ENCODE assay signal across 9 mouse cellular contexts in genomic region chr11:70815498-70816078, GRCm38 (mm10). TPM values are rescaled to one million over a fixed set of nuclear protein-coding genes. Genes with fewer than 3 reads are reported as not detected.
DNase-seq lines count a peak whose midpoint lies in the region; ATAC-seq lines count a peak whose summit lies in the region.
"Had no signal": no experiment of that assay in that cellular context is flagged by ENCODE, and none has a peak within 500 bp of the region (broad histone marks: within the 10 kb centered on the region; RNA-seq: fewer than 3 reads in every experiment).

No protein-coding gene starts in this region.

- no peaks in the 10 kb centered on the region for H3K4me1 ChIP-seq in neural tube, embryonic 15.5 days
- H3K4me1 ChIP-seq: heart, embryonic 15.5 days had no signal

- DNase-seq in neural tube, embryonic 10.5 days (ENCODE audit: extremely low spot score, low spot score) = peak; percentile 59
- peak; percentile 85 for DNase-seq in ZHBTc4 (ENCODE audit: low read depth, low spot score)
- DNase-seq in left cerebral cortex, postnatal 14 days (ENCODE audit: low spot score in 2 of 2) = peak; percentile 74 to 77
- peak; percentile 36 to 45 for DNase-seq in thymus, postnatal 36 days

- H3K4me2 ChIP-seq in neural tube, embryonic 15.5 days = no peak overlapping the region
- H3K4me2 ChIP-seq: heart, embryonic 15.5 days had no signal

- H3K36me3 ChIP-seq in neural tube, embryonic 15.5 days = no peaks in the 10 kb centered on the region
- H3K36me3 ChIP-seq: heart, embryonic 15.5 days had no signal

- no peak overlapping the region for H3K9ac ChIP-seq in neural tube, embryonic 15.5 days (replicated peaks)
- H3K9ac ChIP-seq: heart, embryonic 15.5 days had no signal

- no peaks in the 10 kb centered on the region for H3K9me3 ChIP-seq in neural tube, embryonic 15.5 days (replicated peaks)
- H3K9me3 ChIP-seq: heart, embryonic 15.5 days had no signal

- H3K27me3 ChIP-seq in neural tube, embryonic 15.5 days (replicated peaks) = no peaks in the 10 kb centered on the region
- H3K27me3 ChIP-seq: heart, embryonic 15.5 days had no signal

- no peak overlapping the region for H3K4me3 ChIP-seq in neural tube, embryonic 15.5 days (replicated peaks)
- H3K4me3 ChIP-seq: heart, embryonic 15.5 days had no signal

- intact Hi-C loops in left cerebral cortex, postnatal 14 days (cut with DNase I) = loop anchor here (1.0 kb wide), 1 partner anchor 37 kb away; no protein-coding TSS in a partner anchor

- 30% methylated on average over 6 of the region's 6 CpGs for WGBS in neural tube, embryonic 15.5 days

- no peak overlapping the region for H3K27ac ChIP-seq in neural tube, embryonic 15.5 days (replicated peaks)
- H3K27ac ChIP-seq: heart, embryonic 15.5 days had no signal

- no peak for ATAC-seq in neural tube, embryonic 15.5 days (ENCODE audit: low FRiP score)
- peak; percentile 77 for ATAC-seq in common myeloid progenitor, adult 5-6 weeks (replicated peaks; ENCODE audit: low read depth, poor library complexity, severe bottlenecking)
- peak; percentile 72 to 82 for ATAC-seq in hematopoietic stem cell, adult 5-6 weeks (replicated peaks in 1 of 2; ENCODE audit: insufficient read depth in 1 of 2, low FRiP score in 2 of 2, low TSS enrichment in 1 of 2, low read depth in 1 of 2, poor library complexity in 2 of 2, severe bottlenecking in 2 of 2)
- peak; percentile 75 for ATAC-seq in neutrophil, adult 5-6 weeks (ENCODE audit: extremely low read depth, insufficient number of reproducible peaks, low FRiP score, poor library complexity, severe bottlenecking)

RNA-seq across cellular contexts. Expression of gene Scimp, which starts 3.2 kb away (rescaled TPM):
- polyA plus RNA-seq in neural tube, embryonic 15.5 days (2015; fragmentation: Nextera tagmentation; extraction: Ambion mirVana) = 0.18 and 0.28 TPM in 2 replicates
- not detected in 2 replicates for total RNA-seq in common myeloid progenitor, adult 5-6 weeks (2017)
- total RNA-seq in hematopoietic stem cell, adult 5-6 weeks (2017) = 0.25 and 0.69 TPM in 2 replicates
- not detected for total RNA-seq in left cerebral cortex, postnatal 14 days (2021)
- total RNA-seq in neutrophil, adult 5-6 weeks (2017) = 15.1 and 25.1 TPM in 2 replicates

RNA-seq across cellular contexts. Expression of gene Rabep1, which starts 29.0 kb away (rescaled TPM):
- polyA plus RNA-seq in neural tube, embryonic 15.5 days (2015; fragmentation: Nextera tagmentation; extraction: Ambion mirVana) = 77.1 and 83.3 TPM in 2 replicates
- total RNA-seq in common myeloid progenitor, adult 5-6 weeks (2017) = 63.2 and 68.4 TPM in 2 replicates
- 67.7 and 75.9 TPM in 2 replicates for total RNA-seq in hematopoietic stem cell, adult 5-6 weeks (2017)
- total RNA-seq in left cerebral cortex, postnatal 14 days (2021) = 100 to 1,000 TPM; 110 to 118 TPM
- total RNA-seq in neutrophil, adult 5-6 weeks (2017) = 76.0 and 84.5 TPM in 2 replicates

RNA-seq across cellular contexts. Expression of gene Zfp3, which starts 51.6 kb away (rescaled TPM):
- 15.8 and 16.3 TPM in 2 replicates for polyA plus RNA-seq in neural tube, embryonic 15.5 days (2015; fragmentation: Nextera tagmentation; extraction: Ambion mirVana)
- total RNA-seq in common myeloid progenitor, adult 5-6 weeks (2017) = 2.3 and 4.2 TPM in 2 replicates
- 3.7 and 8.3 TPM in 2 replicates for total RNA-seq in hematopoietic stem cell, adult 5-6 weeks (2017)
- total RNA-seq in left cerebral cortex, postnatal 14 days (2021) = 10 to 100 TPM; 14.6 to 14.8 TPM
- 2.6 and 2.8 TPM in 2 replicates for total RNA-seq in neutrophil, adult 5-6 weeks (2017)
